Mouse (Mus musculus) ES-Bruce4 (cell line): Measurements from ENCODE around the gene Prkd1. TPM values are rescaled to one million over a fixed set of nuclear protein-coding genes. Genes with fewer than 3 reads are reported as not detected.
A peak's percentile ranks its signal among the peaks of the same experiment; 100 is the strongest.

Source experiments
- H3K27ac ChIP-seq: 2 replicates; pipeline ENCODE4 v1.5.1; 2012; ENCODE audit warnings: low read length, inconsistent platforms; ENCODE audit not compliant: insufficient read depth
- H3K27me3 ChIP-seq: 2 replicates; pipeline ENCODE4 v1.6.1; 2012; ENCODE audit warnings: mild to moderate bottlenecking, low read length, inconsistent platforms; ENCODE audit not compliant: control insufficient read depth, poor library complexity, insufficient read depth, severe bottlenecking
- H3K36me3 ChIP-seq: 2 replicates; pipeline ENCODE4 v1.6.1; 2012; ENCODE audit warnings: inconsistent platforms, mild to moderate bottlenecking, low read length, moderate library complexity; ENCODE audit not compliant: control insufficient read depth, poor library complexity, insufficient read depth, severe bottlenecking
- H3K4me1 ChIP-seq: one replicate; pipeline ENCODE4 v1.8.1; 2011; ENCODE audit warnings: low read length; ENCODE audit not compliant: control insufficient read depth, insufficient read depth
- H3K4me3 ChIP-seq: 2 replicates; pipeline ENCODE4 v1.5.1; 2011; ENCODE audit warnings: low read depth, mild to moderate bottlenecking, low read length
- H3K9ac ChIP-seq: 2 replicates; pipeline ENCODE4 v1.6.1; 2012; ENCODE audit warnings: low read depth, mild to moderate bottlenecking, inconsistent platforms; ENCODE audit not compliant: poor library complexity, severe bottlenecking
- H3K9me3 ChIP-seq: replicated peaks from 2 replicates; pipeline ENCODE4 v1.6.1; 2012; ENCODE audit warnings: mild to moderate bottlenecking, low read length, inconsistent platforms; ENCODE audit not compliant: control insufficient read depth, poor library complexity, insufficient read depth, severe bottlenecking
- CTCF ChIP-seq: IDR thresholded peaks from one replicate; pipeline ENCODE4 v1.8.1; 2011; ENCODE audit warnings: low read depth, low read length
- EP300 ChIP-seq: IDR thresholded peaks from 2 replicates; pipeline ENCODE4 v1.6.1; 2011; ENCODE audit warnings: low read depth, low read length; ENCODE audit not compliant: insufficient read depth
- POLR2A ChIP-seq: IDR thresholded peaks from one replicate; pipeline ENCODE4 v1.8.1; 2011; ENCODE audit warnings: low read length; ENCODE audit not compliant: insufficient read depth
- polyA plus RNA-seq: library from polyadenylated mRNA; stranded (reverse); fragments of >200 nt; gene quantifications from 2 replicates; pipeline ENCODE4 v1.2.4, GENCODE M21; 2011; ENCODE audit warnings: low read depth; ENCODE audit not compliant: missing spikeins, insufficient read depth, insufficient read length

Prkd1 gene
- polyA plus RNA-seq, 1 experiment = 3.4 TPM

- TF ChIP-seq EP300 = no peak
- no peak for TF ChIP-seq CTCF
- TF ChIP-seq POLR2A = no peak
- H3K9ac ChIP-seq = no peak overlapping the region
- H3K27me3 ChIP-seq = no peaks in the 10 kb centered on the region; the same call in 1 of the 2 replicates
- no peak overlapping the region for H3K27ac ChIP-seq
- no peaks in the 10 kb centered on the region for H3K9me3 ChIP-seq
- H3K36me3 ChIP-seq = no peaks in the 10 kb centered on the region
- no peak overlapping the region for H3K4me3 ChIP-seq
- no peaks in the 10 kb centered on the region for H3K4me1 ChIP-seq
These were observed 218.7 kb downstream of the Prkd1 start for GRCm38 (mm10) chr12:50430129-50430703.

- H3K4me1 ChIP-seq = no peaks in the 10 kb centered on the region
- TF ChIP-seq POLR2A = no peak
- TF ChIP-seq EP300 = no peak
- TF ChIP-seq CTCF = no peak
- H3K36me3 ChIP-seq = no peaks in the 10 kb centered on the region
- no peaks in the 10 kb centered on the region for H3K27me3 ChIP-seq
- H3K4me3 ChIP-seq = no peak overlapping the region
- H3K27ac ChIP-seq = no peak overlapping the region
- H3K9me3 ChIP-seq = no peaks in the 10 kb centered on the region
- no peak overlapping the region for H3K9ac ChIP-seq
These were observed 296.5 kb downstream of the Prkd1 start for GRCm38 (mm10) chr12:50352404-50352803.

- no peak overlapping the region for H3K9ac ChIP-seq
- TF ChIP-seq EP300 (no peak), CTCF (no peak), POLR2A (no peak)
- H3K4me3 ChIP-seq = no peak overlapping the region
- H3K27ac ChIP-seq = no peak overlapping the region
- H3K27me3 ChIP-seq = no peaks in the 10 kb centered on the region
- no peaks in the 10 kb centered on the region for H3K36me3 ChIP-seq
- H3K9me3 ChIP-seq = no peaks in the 10 kb centered on the region
- H3K4me1 ChIP-seq = no peaks in the 10 kb centered on the region
These were observed 315.7 kb downstream of the Prkd1 start for GRCm38 (mm10) chr12:50333182-50333581.

GRCm38 (mm10) chr12:50314634-50315033 is 334.3 kb downstream of the Prkd1 start:
- TF ChIP-seq EP300 (no peak), CTCF (peak; percentile 6)
- no peaks in the 10 kb centered on the region for H3K27me3 ChIP-seq
- H3K36me3 ChIP-seq = no peaks in the 10 kb centered on the region
- no peak overlapping the region for H3K9ac ChIP-seq
- H3K9me3 ChIP-seq = no peaks in the 10 kb centered on the region
- no peak overlapping the region for H3K27ac ChIP-seq
- H3K4me1 ChIP-seq = no peaks in the 10 kb centered on the region
- no peak overlapping the region for H3K4me3 ChIP-seq

- Histone ChIP-seq H3K36me3 (no peaks in the 10 kb centered on the region), H3K27me3 (no peaks in the 10 kb centered on the region), H3K9ac (no peak overlapping the region), H3K9me3 (no peaks in the 10 kb centered on the region), H3K4me1 (no peaks in the 10 kb centered on the region), H3K4me3 (no peak overlapping the region), H3K27ac (no peak overlapping the region)
- TF ChIP-seq POLR2A (no peak), EP300 (no peak), CTCF (no peak)
These were observed 339.6 kb downstream of the Prkd1 start for GRCm38 (mm10) chr12:50309276-50309675.

- no peak for TF ChIP-seq POLR2A
- no peak for TF ChIP-seq CTCF
- TF ChIP-seq EP300 = no peak
- Histone ChIP-seq H3K4me3 (no peak overlapping the region), H3K9ac (no peak overlapping the region), H3K9me3 (no peaks in the 10 kb centered on the region), H3K36me3 (no peaks in the 10 kb centered on the region), H3K4me1 (no peaks in the 10 kb centered on the region), H3K27me3 (no peaks in the 10 kb centered on the region), H3K27ac (no peak overlapping the region)
These were observed 347.6 kb downstream of the Prkd1 start for GRCm38 (mm10) chr12:50301334-50301733.
